Comparison of ENCODE assay signal across 10 mouse cellular contexts in the genomic region with DNA sequence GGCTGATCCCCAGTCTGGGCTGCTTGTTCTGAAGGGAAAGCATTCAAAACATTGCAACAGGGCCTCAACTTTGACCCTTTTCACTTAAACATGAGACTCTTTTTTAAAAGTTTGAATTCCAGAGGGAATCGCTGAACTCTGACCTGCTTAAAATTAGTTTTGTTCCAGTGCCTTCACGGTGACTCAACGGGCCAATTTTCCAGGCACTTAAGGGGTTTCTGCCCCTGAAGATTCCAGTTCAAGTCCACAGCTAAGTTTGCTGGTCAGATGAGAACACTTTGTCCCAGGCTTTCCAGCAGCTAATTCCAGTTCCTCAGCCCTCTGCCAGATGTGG. TPM values are rescaled to one million over a fixed set of nuclear protein-coding genes. Genes with fewer than 3 reads are reported as not detected.
DNase-seq lines count a peak whose midpoint lies in the region; ATAC-seq lines count a peak whose summit lies in the region.
"Had no signal": no experiment of that assay in that cellular context is flagged by ENCODE, and none has a peak within 500 bp of the region (broad histone marks: within the 10 kb centered on the region; RNA-seq: fewer than 3 reads in every experiment).

No protein-coding gene starts in this region.

- no peaks in the 10 kb centered on the region for H3K9me3 ChIP-seq in hindbrain, embryonic 11.5 days (ENCODE audit: control insufficient read depth, low read length)
- no peaks in the 10 kb centered on the region; the same call in 1 of the 2 replicates for H3K9me3 ChIP-seq in hindbrain, embryonic 16.5 days (ENCODE audit: control insufficient read depth, low read length)
- no peaks in the 10 kb centered on the region for H3K9me3 ChIP-seq in embryonic facial prominence, embryonic 14.5 days (ENCODE audit: control insufficient read depth, low read length)

- DNase-seq in hindbrain, embryonic 11.5 days (ENCODE audit: low spot score), result peak; percentile 34
- peak; percentile 33 for DNase-seq in embryonic facial prominence, embryonic 14.5 days (ENCODE audit: low spot score)
- peak; percentile 33 for DNase-seq in kidney, postnatal 10 days
- peak; percentile 75 for DNase-seq in skeletal muscle tissue, adult 2 months (ENCODE audit: low read depth, low spot score)
- no peak for DNase-seq in layer of hippocampus, postnatal 25 days (ENCODE audit: extremely low spot score in 1 of 2, low spot score in 1 of 2)
- DNase-seq in cerebellum, adult 8-10 months, result no peak
- DNase-seq in ovary, postnatal 10 days (ENCODE audit: low spot score), result no peak

- 17% methylated on average over 3 of the region's 3 CpGs for WGBS in hindbrain, embryonic 11.5 days
- 8% methylated on average over 3 of the region's 3 CpGs for WGBS in hindbrain, embryonic 16.5 days
- 11% methylated on average over 3 of the region's 3 CpGs for whole genome bisulfite sequencing in embryonic facial prominence, embryonic 14.5 days

- H3K4me3 ChIP-seq in hindbrain, embryonic 11.5 days (ENCODE audit: low read depth, low read length), result no peak overlapping the region
- H3K4me3 ChIP-seq in hindbrain, embryonic 16.5 days (ENCODE audit: low read length), result no peak overlapping the region
- no peak overlapping the region for H3K4me3 ChIP-seq in embryonic facial prominence, embryonic 14.5 days (ENCODE audit: low read depth, low read length)
- H3K4me3 ChIP-seq: myocyte had no signal

- no peaks in the 10 kb centered on the region for H3K36me3 ChIP-seq in hindbrain, embryonic 11.5 days (ENCODE audit: control insufficient read depth, insufficient read depth, low read length)
- no peaks in the 10 kb centered on the region for H3K36me3 ChIP-seq in hindbrain, embryonic 16.5 days (ENCODE audit: control insufficient read depth, insufficient read depth, low read length)
- H3K36me3 ChIP-seq in embryonic facial prominence, embryonic 14.5 days (ENCODE audit: control insufficient read depth, insufficient read depth, low read length), result no peaks in the 10 kb centered on the region
- H3K36me3 ChIP-seq: G1E had no signal

- no peak for ATAC-seq in hindbrain, embryonic 11.5 days (ENCODE audit: low FRiP score)
- no peak for ATAC-seq in hindbrain, embryonic 16.5 days
- ATAC-seq in embryonic facial prominence, embryonic 14.5 days (ENCODE audit: low read depth), result no peak

- no peak overlapping the region for H3K27ac ChIP-seq in hindbrain, embryonic 11.5 days (ENCODE audit: low read depth, low read length)
- H3K27ac ChIP-seq in hindbrain, embryonic 16.5 days (ENCODE audit: low read depth, low read length), result no peak overlapping the region
- no peak overlapping the region for H3K27ac ChIP-seq in embryonic facial prominence, embryonic 14.5 days (replicated peaks; ENCODE audit: low read depth, low read length)

- no peak overlapping the region for H3K4me2 ChIP-seq in hindbrain, embryonic 11.5 days (replicated peaks; ENCODE audit: low read depth, low read length)
- H3K4me2 ChIP-seq in hindbrain, embryonic 16.5 days (ENCODE audit: low read length), result no peak overlapping the region
- no peak overlapping the region for H3K4me2 ChIP-seq in embryonic facial prominence, embryonic 14.5 days (ENCODE audit: low read depth, low read length)

- H3K27me3 ChIP-seq in hindbrain, embryonic 11.5 days (ENCODE audit: control insufficient read depth, insufficient read depth, low read length), result no peaks in the 10 kb centered on the region
- no peaks in the 10 kb centered on the region for H3K27me3 ChIP-seq in hindbrain, embryonic 16.5 days (replicated peaks; ENCODE audit: control insufficient read depth, insufficient read depth, low read length)
- 0 out of 2 replicates have a peak, but pooled peaks cover 3% of the 10 kb centered on the region for H3K27me3 ChIP-seq in embryonic facial prominence, embryonic 14.5 days (replicated peaks; ENCODE audit: control insufficient read depth, insufficient read depth, low read length)

- no peak overlapping the region for H3K9ac ChIP-seq in hindbrain, embryonic 11.5 days (ENCODE audit: low read depth, low read length)
- no peak overlapping the region for H3K9ac ChIP-seq in hindbrain, embryonic 16.5 days (ENCODE audit: low read depth, low read length)
- no peak overlapping the region for H3K9ac ChIP-seq in embryonic facial prominence, embryonic 14.5 days (ENCODE audit: low read depth, low read length)

- no peaks in the 10 kb centered on the region for H3K4me1 ChIP-seq in hindbrain, embryonic 11.5 days (replicated peaks; ENCODE audit: control insufficient read depth, insufficient read depth, low read length)
- H3K4me1 ChIP-seq in hindbrain, embryonic 16.5 days (ENCODE audit: control insufficient read depth, insufficient read depth, low read depth, low read length), result no peaks in the 10 kb centered on the region
- no peaks in the 10 kb centered on the region; the same call in none of the 2 replicates for H3K4me1 ChIP-seq in embryonic facial prominence, embryonic 14.5 days (ENCODE audit: control insufficient read depth, insufficient read depth, low read length)

RNA-seq across cellular contexts. Expression of a gene that starts 27.8 kb away (rescaled TPM):
- 27.1 and 35.0 TPM in 2 replicates for polyA plus RNA-seq in hindbrain, embryonic 11.5 days (2014; fragmentation: Nextera tagmentation; extraction: Ambion mirVana)
- polyA plus RNA-seq in hindbrain, embryonic 16.5 days (2015; fragmentation: Nextera tagmentation; extraction: Ambion mirVana), result 38.6 and 40.7 TPM in 2 replicates
- polyA plus RNA-seq in embryonic facial prominence, embryonic 14.5 days (2014; fragmentation: Nextera tagmentation; extraction: Ambion mirVana), result 10.8 and 22.4 TPM in 2 replicates
- total RNA-seq in layer of hippocampus, postnatal 25 days (2021), result 10 to 100 TPM; 31.4 to 38.6 TPM
- polyA plus RNA-seq: G1E had no signal

Comparison
In these comparisons a context has a peak if more than half of its experiments do, and no peak if none do; other contexts are left out.
1. DNase-seq: peak in hindbrain, embryonic 11.5 days (single experiment), embryonic facial prominence, embryonic 14.5 days (single experiment), kidney, postnatal 10 days (single experiment) and skeletal muscle tissue, adult 2 months (single experiment); none in layer of hippocampus, postnatal 25 days (0 of 2), cerebellum, adult 8-10 months (single experiment) and ovary, postnatal 10 days (single experiment).